Mouse (Mus musculus) liver, adult 2 months (tissue): Measurements from ENCODE around the gene Gnl3.

Experiments used
- CTCF ChIP-seq: fragments of 200-500 bp; IDR thresholded peaks from 2 replicates; pipeline ENCODE4 v1.5.1; 2011; ENCODE audit warnings: low read depth, low read length, control low read depth
- POLR2A ChIP-seq: fragments of 200-500 bp; IDR thresholded peaks from 2 replicates; pipeline ENCODE4 v1.6.1; 2011; ENCODE audit warnings: low read length, control low read depth; ENCODE audit not compliant: insufficient read depth; ENCODE audit errors: extremely low read depth

DNA sequence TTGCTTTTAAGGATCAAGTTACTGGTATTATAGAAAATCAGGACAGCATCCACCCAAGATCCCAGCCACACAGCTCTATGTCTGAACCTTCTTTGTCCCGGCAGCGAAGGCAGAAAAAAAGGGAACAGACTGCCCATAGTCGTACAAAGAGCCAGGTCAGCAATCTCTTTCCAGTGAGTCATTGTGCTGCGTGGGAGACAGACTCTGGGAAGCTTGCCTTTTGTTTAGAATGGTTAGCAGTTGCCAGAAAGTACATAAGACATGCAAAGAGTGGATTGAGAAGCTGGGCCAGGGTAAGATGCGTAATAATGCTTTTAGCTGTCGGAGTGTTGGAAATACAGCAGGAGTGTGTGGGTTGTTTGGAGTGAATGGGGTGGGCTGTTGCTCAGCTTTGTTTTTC is 44.7 kb downstream of the Gnl3 start:
- TF ChIP-seq CTCF (no peak), POLR2A (no peak)
